Mouse (Mus musculus) central nervous system, embryonic 18 days (tissue): ENCODE data around the gene Psmg1. TPM values are rescaled to one million over a fixed set of nuclear protein-coding genes. Genes with fewer than 3 reads are reported as not detected.

ENCODE experiments used
- polyA plus RNA-seq: library from polyadenylated mRNA; depleted of rRNA; stranded (reverse); fragments of >200 nt; gene quantifications from 2 replicates; pipeline ENCODE4 v1.2.3, GENCODE M21; 2012; rRNA removed

Psmg1 gene
- 47.5 and 54.4 TPM in 2 replicates for polyA plus RNA-seq

DNA sequence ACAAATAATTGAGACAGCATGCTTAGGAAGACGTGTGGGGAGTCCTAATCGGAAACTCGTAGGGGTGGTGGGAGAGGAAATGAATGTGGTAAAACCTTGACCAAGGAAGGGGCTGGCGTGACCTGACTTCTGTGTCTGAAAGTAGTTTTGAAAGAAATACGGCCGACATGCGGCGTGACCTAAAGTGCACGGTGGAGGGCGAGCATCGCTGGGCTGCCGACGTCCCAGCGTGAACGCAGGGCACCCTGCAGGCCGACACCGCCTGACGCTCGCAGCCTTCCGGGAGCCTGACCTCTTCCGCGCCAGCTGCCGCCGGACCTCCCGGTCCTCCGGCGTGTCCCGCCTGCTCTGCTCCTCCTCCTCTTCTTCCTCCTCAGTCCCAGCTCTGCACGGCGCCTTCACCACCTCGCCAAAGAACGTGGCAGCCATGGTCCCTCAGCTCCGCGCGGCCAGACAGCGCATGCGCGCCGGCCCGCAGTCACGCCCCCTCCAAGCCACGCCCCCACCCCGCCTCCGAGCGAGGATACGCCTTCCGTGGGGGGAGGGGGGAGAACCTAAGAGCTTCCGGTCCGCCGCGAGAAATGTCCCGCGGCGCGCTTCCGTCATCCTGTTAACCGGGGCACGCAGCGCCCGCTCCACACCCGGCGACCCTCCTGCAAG lies at the start of gene Psmg1:
TSS of gene Psmg1 (minus strand) at position 499 of the 660 bp plus-strand sequence.

Other genes starting within 250 kb of the Psmg1 start
- 134 and 137 TPM in 2 replicates for gene Brwd1, start 91.6 kb upstream of the Psmg1 start, polyA plus RNA-seq
- 220 and 228 TPM in 2 replicates for gene Hmgn1, start 136.8 kb upstream of the Psmg1 start, polyA plus RNA-seq
- 178 and 182 TPM in 2 replicates for gene Wrb, start 154.4 kb upstream of the Psmg1 start, polyA plus RNA-seq
- 2.1 TPM in 2 replicates for gene Lca5l, start 201.3 kb upstream of the Psmg1 start, polyA plus RNA-seq
- 2.7 and 5.8 TPM in 2 replicates for gene Sh3bgr, start 209.5 kb upstream of the Psmg1 start, polyA plus RNA-seq
- gene B3galt5, start 244.8 kb upstream of the Psmg1 start, polyA plus RNA-seq: 3.9 and 4.1 TPM in 2 replicates